Mouse (Mus musculus): ENCODE measurements around the gene Zfand3.

- no peak for TF ChIP-seq CTCF (IDR thresholded peaks at IDR 0.05; ENCODE audit: insufficient read depth, low read depth, low read length)
- no peak for TF ChIP-seq POLR2A (IDR thresholded peaks at IDR 0.05; ENCODE audit: insufficient read depth, low read depth, low read length)
These were observed 193.9 kb downstream of the Zfand3 start for GRCm38 (mm10) chr17:30198422-30198821.

All from olfactory bulb, adult 2 months (tissue).